Mouse (Mus musculus) intestine, embryonic 14.5 days (tissue): ENCODE data around the gene Gpr61. TPM values are rescaled to one million over a fixed set of nuclear protein-coding genes. Genes with fewer than 3 reads are reported as not detected.

Source experiments
- ATAC-seq: fragments of 200-750 bp; cut with Nextera tagmentation; replicated peaks from 2 replicates; pipeline ENCODE4 v1.8.0; 2017; ENCODE audit warnings: low read depth, moderate number of reproducible peaks, moderate TSS enrichment, moderate library complexity; ENCODE audit not compliant: low FRiP score, low TSS enrichment
- DNase-seq: peaks from one replicate; pipeline ENCODE4 v3.0.0-alpha.2; 2018; ENCODE audit warnings: low spot score
- H3K27ac ChIP-seq: fragments of 300-500 bp; sonication (generic); 2 replicates; pipeline ENCODE4 v1.5.1; 2014; ENCODE audit warnings: low read depth, mild to moderate bottlenecking, control low read depth
- H3K27me3 ChIP-seq: fragments of 300-500 bp; sonication (generic); replicated peaks from 2 replicates; pipeline ENCODE4 v1.6.1; 2014; ENCODE audit warnings: low read length, control low read depth; ENCODE audit not compliant: control insufficient read depth, insufficient read depth
- H3K36me3 ChIP-seq: fragments of 300-500 bp; sonication (generic); 2 replicates; pipeline ENCODE4 v1.6.1; 2014; ENCODE audit warnings: low read length, control low read depth; ENCODE audit not compliant: control insufficient read depth, insufficient read depth
- H3K4me1 ChIP-seq: fragments of 300-500 bp; sonication (generic); replicated peaks from 2 replicates; pipeline ENCODE4 v1.6.1; 2014; ENCODE audit warnings: low read length, control low read depth, mixed read lengths; ENCODE audit not compliant: control insufficient read depth, insufficient read depth
- H3K4me2 ChIP-seq: fragments of 300-500 bp; sonication (generic); 2 replicates; pipeline ENCODE4 v1.6.1; 2014; ENCODE audit warnings: low read length
- H3K4me3 ChIP-seq: fragments of 300-500 bp; sonication (generic); 2 replicates; pipeline ENCODE4 v1.5.1; 2014; ENCODE audit warnings: low read depth, low read length, control low read depth, mixed read lengths
- H3K9ac ChIP-seq: fragments of 300-500 bp; sonication (generic); 2 replicates; pipeline ENCODE4 v1.6.1; 2014; ENCODE audit warnings: mild to moderate bottlenecking, low read length
- H3K9me3 ChIP-seq: fragments of 300-500 bp; sonication (generic); 2 replicates; pipeline ENCODE4 v1.6.1; 2016; ENCODE audit warnings: low read length, control low read depth; ENCODE audit not compliant: control insufficient read depth
- WGBS: fragments of 180-500 bp; shearing (Covaris S2); extraction: QIAGEN DNeasy Blood & Tissue Kit; methylation state at CpG from one replicate; pipeline ENCODE4 v1.1.7; 2014; 5-methylcytosine and 5-hydroxymethylcytosine counted together
- polyA plus RNA-seq: library from polyadenylated mRNA; unstranded; fragments of >200 nt; fragmentation: Nextera tagmentation; extraction: Ambion mirVana; gene quantifications from 2 replicates; pipeline ENCODE4 v1.2.1, GENCODE M21; 2014

Gene Gpr61
- polyA plus RNA-seq, 1 experiment from 2014 or later = 0.04 TPM

DNA sequence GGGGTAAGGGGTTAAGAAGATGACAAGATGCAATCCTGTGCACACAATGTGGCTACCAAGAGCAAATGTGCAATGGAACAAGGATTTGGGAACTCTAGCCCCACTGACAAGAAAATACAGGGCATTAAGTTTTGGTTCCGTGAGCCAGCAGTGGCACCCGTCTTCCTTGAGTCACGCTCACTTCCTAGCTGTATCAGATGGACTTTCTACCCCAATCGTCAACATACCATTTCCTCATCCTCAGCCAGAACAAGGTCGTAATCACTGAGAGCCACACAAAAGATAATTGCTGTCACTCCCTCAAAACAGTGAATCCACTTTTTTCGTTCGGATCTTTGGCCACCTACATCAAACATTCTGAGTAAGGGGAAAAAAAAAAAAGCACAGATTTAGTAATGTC is 42.4 kb downstream of the Gpr61 start:
- Histone ChIP-seq H3K4me3 (no peak overlapping the region), H3K9me3 (no peaks in the 10 kb centered on the region), H3K4me1 (no peaks in the 10 kb centered on the region), H3K27me3 (no peaks in the 10 kb centered on the region), H3K27ac (no peak overlapping the region), H3K9ac (no peak overlapping the region), H3K4me2 (no peak overlapping the region), H3K36me3 (peaks cover 95% of the 10 kb centered on the region)
- ATAC-seq (no peak), DNase-seq (no peak)
- 78% methylated on average over 7 of the region's 7 CpGs for WGBS

DNA sequence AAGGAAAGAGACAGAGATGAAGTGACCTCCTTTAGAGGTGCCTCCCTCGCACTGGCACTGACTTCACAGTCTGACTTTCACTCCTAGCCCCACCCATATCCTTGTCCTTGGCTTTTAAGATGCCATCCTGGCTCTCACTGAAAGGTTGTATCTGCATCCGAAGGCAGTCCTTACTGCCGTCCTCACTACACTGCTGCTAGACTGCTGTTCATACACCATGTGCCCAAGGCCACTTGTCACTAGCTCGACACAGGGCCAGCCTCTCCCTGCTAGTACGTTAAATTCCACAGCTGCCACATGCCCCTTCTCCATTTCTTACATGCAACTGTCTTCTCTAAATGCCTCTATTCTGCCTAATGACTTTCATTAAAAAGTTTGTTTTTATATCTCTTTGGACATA is 43.4 kb downstream of the Gpr61 start:
- Histone ChIP-seq H3K9me3 (no peaks in the 10 kb centered on the region), H3K36me3 (peaks cover 93% of the 10 kb centered on the region)

DNA sequence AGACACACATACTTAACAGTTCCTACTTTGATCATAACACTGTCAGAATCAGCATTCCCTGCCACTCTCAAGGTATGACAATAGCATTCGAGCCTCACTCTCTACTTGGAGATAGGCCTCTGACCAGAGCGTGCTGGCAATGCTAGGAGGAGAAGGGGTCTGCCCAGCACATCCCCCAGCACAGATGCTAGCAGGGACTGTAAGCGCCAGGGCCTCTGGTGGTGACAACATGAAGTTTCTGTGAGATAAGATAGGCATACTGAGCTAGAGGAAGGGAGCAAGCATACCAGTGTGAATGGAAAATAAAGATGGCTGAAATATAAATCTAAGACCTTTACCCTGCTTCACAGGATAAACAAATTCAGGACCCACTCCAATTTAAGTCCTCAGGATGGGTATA is 49.4 kb downstream of the Gpr61 start:
- no peak overlapping the region for H3K4me3 ChIP-seq
- no peaks in the 10 kb centered on the region for H3K9me3 ChIP-seq
- WGBS = 85% methylated on average over 3 of the region's 3 CpGs
- no peak overlapping the region for H3K27ac ChIP-seq
- H3K4me2 ChIP-seq = no peak overlapping the region
- peaks cover 53% of the 10 kb centered on the region for H3K36me3 ChIP-seq
- no peaks in the 10 kb centered on the region for H3K27me3 ChIP-seq
- H3K9ac ChIP-seq = no peak overlapping the region
- no peaks in the 10 kb centered on the region for H3K4me1 ChIP-seq
- ATAC-seq (no peak), DNase-seq (peak; percentile 47)

More for the DNA sequence above, 43.4 kb downstream of the Gpr61 start:
- ATAC-seq = no peak
- Histone ChIP-seq H3K4me1 (no peaks in the 10 kb centered on the region), H3K27ac (no peak overlapping the region), H3K27me3 (no peaks in the 10 kb centered on the region), H3K4me2 (no peak overlapping the region), H3K4me3 (no peak overlapping the region), H3K9ac (no peak overlapping the region)
- WGBS = 92% methylated on average over 5 of the region's 5 CpGs
- no peak for DNase-seq

DNA sequence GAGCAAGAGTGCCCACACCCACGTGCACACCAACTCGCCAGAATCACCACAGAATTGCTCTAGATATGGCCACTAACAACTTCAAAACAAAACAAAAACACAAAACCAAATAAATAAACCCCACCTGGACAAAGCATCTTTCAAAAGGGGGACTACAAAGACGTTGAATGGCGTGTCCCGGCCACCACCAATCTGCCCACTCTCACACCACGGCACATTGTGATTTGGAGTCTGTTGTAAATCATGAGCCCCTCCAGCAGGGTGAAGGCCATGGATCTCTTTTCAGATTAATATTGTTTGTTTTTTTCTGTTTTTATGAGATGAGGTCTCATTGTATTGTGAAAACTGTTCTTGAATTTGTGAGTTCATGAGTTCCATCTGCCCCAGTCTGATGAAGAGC is 52.6 kb downstream of the Gpr61 start:
- H3K9ac ChIP-seq = no peak overlapping the region
- no peak overlapping the region for H3K27ac ChIP-seq
- no peak overlapping the region for H3K4me3 ChIP-seq
- peak; percentile 21 for DNase-seq
- H3K36me3 ChIP-seq = peaks cover 24% of the 10 kb centered on the region
- no peak overlapping the region for H3K4me2 ChIP-seq
- ATAC-seq = no peak
- 87% methylated on average over 6 of the region's 6 CpGs for WGBS
- no peaks in the 10 kb centered on the region for H3K27me3 ChIP-seq
- no peaks in the 10 kb centered on the region for H3K4me1 ChIP-seq
- no peaks in the 10 kb centered on the region for H3K9me3 ChIP-seq

DNA sequence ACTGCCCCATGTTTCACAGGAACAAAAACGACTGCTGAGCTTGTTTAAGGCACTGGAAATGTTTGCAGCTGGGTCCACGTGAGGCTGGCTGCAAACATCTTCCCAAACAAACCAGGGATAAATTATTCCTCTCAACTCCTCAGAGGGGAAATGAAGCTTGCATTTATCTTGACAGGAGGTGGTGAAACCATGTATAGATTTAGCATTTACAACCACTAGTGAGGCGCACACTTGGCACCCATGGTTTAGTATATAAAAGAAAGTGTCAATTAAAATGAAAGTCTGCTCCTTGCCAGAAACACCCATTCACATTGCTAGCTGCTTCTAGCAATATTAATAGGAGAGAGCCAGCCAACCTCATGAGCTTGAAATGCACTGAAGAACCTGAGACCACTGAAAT is 53.1 kb downstream of the Gpr61 start:
- no peak for DNase-seq
- peaks cover 21% of the 10 kb centered on the region for H3K36me3 ChIP-seq
- H3K4me2 ChIP-seq = no peak overlapping the region
- 39% methylated on average over 3 of the region's 3 CpGs for WGBS
- no peak overlapping the region for H3K27ac ChIP-seq
- H3K4me1 ChIP-seq = no peaks in the 10 kb centered on the region
- no peak for ATAC-seq
- no peaks in the 10 kb centered on the region for H3K9me3 ChIP-seq
- H3K4me3 ChIP-seq = no peak overlapping the region
- H3K27me3 ChIP-seq = no peaks in the 10 kb centered on the region
- H3K9ac ChIP-seq = no peak overlapping the region

Other genes starting within 250 kb of the Gpr61 start
- gene Gstm7, start 223.1 kb downstream of the Gpr61 start, polyA plus RNA-seq = 21.3 and 23.4 TPM in 2 replicates
- 8.7 and 11.6 TPM in 2 replicates for gene Gstm6, start 211.1 kb downstream of the Gpr61 start, polyA plus RNA-seq
- 27.3 and 41.6 TPM in 2 replicates for gene Gstm3, start 185.6 kb downstream of the Gpr61 start, polyA plus RNA-seq
- gene Gstm2, start 168.4 kb downstream of the Gpr61 start, polyA plus RNA-seq = 140 and 141 TPM in 2 replicates
- 186 and 220 TPM in 2 replicates for gene Gstm1, start 136.9 kb downstream of the Gpr61 start, polyA plus RNA-seq
- gene Gstm4, start 110.0 kb downstream of the Gpr61 start, polyA plus RNA-seq = 20.4 and 20.6 TPM in 2 replicates
- gene Ampd2, start 68.2 kb downstream of the Gpr61 start, polyA plus RNA-seq = 38.6 and 42.2 TPM in 2 replicates
- gene Gnat2, start 62.1 kb downstream of the Gpr61 start, polyA plus RNA-seq = 0.93 and 1.6 TPM in 2 replicates
- gene Gnai3, start 8.7 kb downstream of the Gpr61 start, polyA plus RNA-seq = 171 and 182 TPM in 2 replicates
- 3.0 and 3.5 TPM in 2 replicates for gene Amigo1, start 31.5 kb upstream of the Gpr61 start, polyA plus RNA-seq
- 2.3 and 2.6 TPM in 2 replicates for gene Cyb561d1, start 46.3 kb upstream of the Gpr61 start, polyA plus RNA-seq
- gene Atxn7l2, start 56.1 kb upstream of the Gpr61 start, polyA plus RNA-seq = 15.3 and 15.5 TPM in 2 replicates
- 0.08 and 0.36 TPM in 2 replicates for gene Sypl2, start 71.8 kb upstream of the Gpr61 start, polyA plus RNA-seq
- 319 and 324 TPM in 2 replicates for gene Psma5, start 102.0 kb upstream of the Gpr61 start, polyA plus RNA-seq
- 11.4 and 13.5 TPM in 2 replicates for gene Sort1, start 129.2 kb upstream of the Gpr61 start, polyA plus RNA-seq
- not detected in 2 replicates for gene Mybphl, start 210.0 kb upstream of the Gpr61 start, polyA plus RNA-seq
- gene Psrc1, start 229.0 kb upstream of the Gpr61 start, polyA plus RNA-seq = 35.1 and 41.4 TPM in 2 replicates